Mouse (Mus musculus) gastrocnemius, postnatal 10 days (tissue): Measurements from ENCODE around the gene Efcab9. TPM values are rescaled to one million over a fixed set of nuclear protein-coding genes. Genes with fewer than 3 reads are reported as not detected.
A peak's percentile ranks its signal among the peaks of the same experiment; 100 is the strongest.

Experiments
- DNase-seq: peaks from one replicate; pipeline ENCODE4 v3.0.0; 2021; ENCODE audit warnings: mixed read lengths
- long read RNA-seq, 2 experiments: library from polyadenylated mRNA; stranded (forward); transcript quantifications; one replicate each; pipeline ENCODE4 v2.0.0; 2021
- total RNA-seq, 2 experiments: library from RNA; stranded (reverse); gene quantifications; 2 replicates each; pipeline ENCODE4 v1.2.3; 2021

Efcab9 gene
- under 1 TPM in 1 of 2 experiments, not detected in 1; 0.66 TPM for total RNA-seq
- long read RNA-seq, experiment 1: 0 reads
- long read RNA-seq, experiment 2: 0 reads

DNA sequence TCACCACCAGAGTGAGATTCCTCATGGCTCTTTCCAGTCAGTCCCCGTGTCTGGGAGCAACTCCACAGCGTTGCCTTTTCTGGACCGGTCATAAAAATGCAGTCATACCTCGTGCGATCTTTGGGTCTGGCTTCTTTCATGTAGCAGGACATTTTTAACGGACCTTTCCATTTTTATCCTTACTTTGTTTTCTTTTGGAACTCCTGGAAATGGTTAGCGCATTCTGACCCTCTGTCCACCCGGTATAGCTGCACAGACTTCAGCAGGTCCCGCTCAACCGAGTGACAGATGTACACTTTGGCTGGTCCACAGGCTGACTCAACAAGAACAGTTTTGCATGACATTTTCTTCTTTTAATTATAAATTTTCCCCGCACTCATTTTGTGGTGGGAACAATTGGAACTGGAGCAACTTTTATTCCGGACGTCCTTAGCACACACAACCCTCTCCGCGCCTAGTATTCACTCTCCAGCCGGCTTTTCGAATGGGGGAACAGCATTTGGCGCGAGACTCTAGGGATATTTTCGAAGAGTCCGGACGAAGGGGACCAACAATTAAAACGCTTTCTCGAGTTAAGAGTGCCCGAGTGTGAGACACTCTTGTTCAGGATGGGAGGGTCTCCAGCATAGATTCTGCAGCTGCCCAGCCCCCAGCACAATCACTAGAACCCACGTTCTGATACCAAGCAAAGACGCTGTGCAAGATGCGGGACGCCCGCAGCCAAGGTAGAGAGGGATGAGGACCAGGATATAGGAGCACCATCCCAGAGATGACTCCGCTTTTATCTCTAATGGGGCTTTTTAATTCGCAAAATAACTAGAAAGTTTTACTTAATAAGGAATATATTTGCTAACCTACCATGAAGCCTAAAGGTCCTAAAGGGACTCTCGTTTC lies at the start of gene Efcab9:
Efcab9 (minus strand) TSS at position 211 of the 894 bp plus-strand sequence.
- DNase-seq: no peak

GRCm38 (mm10) chr11:32581031-32581430 lies 49.1 kb upstream of the Efcab9 start:
- DNase-seq: no peak

- no peak for DNase-seq
Measured at GRCm38 (mm10) chr11:32580305-32580947, 48.5 kb upstream of the Efcab9 start.

GRCm38 (mm10) chr11:32576760-32577050 lies 44.8 kb upstream of the Efcab9 start:
- no peak for DNase-seq

GRCm38 (mm10) chr11:32575964-32576759 lies 44.3 kb upstream of the Efcab9 start:
- DNase-seq: no peak

DNA sequence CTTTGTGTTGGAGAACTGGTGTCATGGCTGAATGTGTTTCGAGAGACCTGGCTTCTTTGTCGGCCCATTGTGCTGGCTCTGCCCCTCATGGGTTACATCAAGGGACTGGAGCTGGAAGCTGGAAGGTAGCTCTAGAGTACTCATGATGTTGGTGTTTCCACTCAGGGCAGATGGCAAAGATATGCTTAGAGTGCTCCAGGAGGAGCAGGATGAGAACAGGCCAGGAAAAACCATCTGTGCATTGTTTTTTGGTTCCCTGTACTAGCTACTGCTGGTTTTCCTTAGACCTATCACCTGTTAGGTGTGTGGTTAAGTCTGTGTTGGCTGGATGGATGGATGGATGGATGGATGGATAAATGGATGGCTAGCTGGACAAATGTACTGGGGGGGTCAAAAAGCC lies 41.8 kb upstream of the Efcab9 start:
- no peak for DNase-seq

DNA sequence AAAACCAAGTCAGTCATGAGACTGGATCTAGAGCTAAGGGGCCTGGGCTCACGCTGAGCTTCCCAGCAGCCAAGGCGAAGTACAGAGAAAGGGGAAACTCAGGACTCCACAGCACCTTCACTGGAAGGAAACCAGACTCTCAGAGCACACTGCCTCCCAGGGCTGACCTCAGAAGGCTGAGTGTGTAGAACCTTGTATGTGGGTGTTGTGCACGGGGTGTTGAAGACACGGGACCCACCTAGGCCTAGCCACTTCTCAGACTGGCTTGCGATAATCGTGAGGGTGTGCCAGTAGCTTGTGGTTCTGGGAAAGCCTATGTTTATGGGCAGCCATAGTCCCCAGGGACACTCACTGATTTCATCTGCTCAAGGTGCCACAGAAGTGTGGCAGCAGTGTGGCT lies 39.2 kb upstream of the Efcab9 start:
- no peak for DNase-seq

- DNase-seq: peak; percentile 40
Measured at GRCm38 (mm10) chr11:32568637-32569293, 36.9 kb upstream of the Efcab9 start.

DNA sequence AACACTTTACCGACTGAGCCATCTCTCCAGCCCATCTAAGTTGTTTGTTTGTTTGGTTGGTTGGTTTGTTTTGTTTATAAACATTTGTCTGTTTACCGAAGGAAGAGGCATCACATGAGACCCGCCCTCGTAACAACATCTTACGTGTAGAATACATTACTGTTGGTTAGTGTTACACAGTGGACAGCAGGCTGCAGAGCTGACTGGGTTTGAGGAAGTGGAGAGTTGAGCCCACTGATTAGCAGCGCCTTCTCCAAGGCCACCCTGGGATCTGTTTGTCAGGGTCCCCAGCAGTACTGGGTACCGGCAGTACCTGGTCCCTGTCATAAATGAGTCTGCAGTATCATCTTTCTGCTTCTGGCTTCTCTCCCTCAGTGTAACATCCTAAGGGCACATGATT lies 36.2 kb upstream of the Efcab9 start:
- DNase-seq: no peak

DNA sequence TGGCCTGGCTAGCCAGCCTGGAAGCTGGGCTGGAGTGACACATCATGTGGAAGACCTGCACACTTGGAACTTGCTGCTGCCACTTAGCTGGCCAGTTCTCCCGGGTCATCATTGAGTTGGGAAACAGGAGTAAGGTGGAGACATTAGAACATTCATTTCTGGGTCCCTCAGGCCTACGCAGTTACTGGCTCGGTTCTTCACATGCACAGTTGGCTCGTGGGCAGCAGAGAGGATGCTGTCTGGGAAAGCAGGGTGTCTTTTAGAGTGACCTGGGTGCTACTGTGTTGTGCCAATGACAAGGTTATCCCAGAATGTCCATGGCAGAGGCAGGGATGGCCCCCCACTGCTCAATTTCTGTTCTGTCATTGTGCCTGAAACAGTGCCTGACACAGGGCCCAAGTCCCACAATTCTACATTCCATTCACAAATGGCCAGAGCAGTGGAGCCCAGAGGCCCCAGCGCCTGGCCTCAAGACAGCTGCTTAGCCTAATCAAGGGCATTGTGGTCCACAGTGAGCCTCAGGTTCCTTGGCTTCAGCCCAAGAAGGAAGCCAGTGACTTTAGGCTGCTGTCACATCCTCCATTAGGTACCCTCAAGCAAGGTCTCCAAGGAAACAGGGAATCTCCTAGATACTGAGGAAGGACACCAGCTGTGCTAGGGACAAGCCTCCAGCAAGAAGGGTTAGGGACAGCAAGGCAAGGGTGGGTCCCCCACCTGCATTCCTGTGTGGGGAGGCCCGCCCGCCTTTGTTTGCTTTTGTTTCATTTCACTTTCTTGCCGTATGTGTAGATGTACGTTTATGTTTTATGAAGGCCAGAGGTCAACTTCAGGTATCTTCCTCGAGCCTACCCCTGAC lies 35.3 kb upstream of the Efcab9 start:
- DNase-seq: no peak

DNA sequence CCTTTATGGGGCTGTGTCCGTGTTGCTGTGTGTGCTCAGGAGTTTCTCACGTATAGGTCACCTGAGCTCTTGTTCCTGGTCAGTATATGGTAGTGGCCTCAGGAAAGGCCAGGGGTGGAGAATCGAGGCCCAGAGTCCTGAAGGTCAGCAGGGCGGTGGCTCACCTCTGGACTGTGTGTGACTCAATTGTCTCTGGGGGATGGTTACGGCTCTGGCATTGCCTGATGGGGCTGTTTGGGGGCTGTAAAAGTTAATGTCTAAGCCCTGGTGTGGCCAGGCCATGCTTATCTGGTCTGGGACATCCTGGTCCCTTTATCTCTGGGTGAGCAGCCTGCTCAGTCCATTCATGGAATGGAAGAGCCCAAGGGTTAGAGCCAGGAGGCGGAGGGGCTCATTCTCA lies 34.3 kb upstream of the Efcab9 start:
- no peak for DNase-seq

- no peak for DNase-seq
Measured at GRCm38 (mm10) chr11:32565088-32565487, 33.2 kb upstream of the Efcab9 start.

DNA sequence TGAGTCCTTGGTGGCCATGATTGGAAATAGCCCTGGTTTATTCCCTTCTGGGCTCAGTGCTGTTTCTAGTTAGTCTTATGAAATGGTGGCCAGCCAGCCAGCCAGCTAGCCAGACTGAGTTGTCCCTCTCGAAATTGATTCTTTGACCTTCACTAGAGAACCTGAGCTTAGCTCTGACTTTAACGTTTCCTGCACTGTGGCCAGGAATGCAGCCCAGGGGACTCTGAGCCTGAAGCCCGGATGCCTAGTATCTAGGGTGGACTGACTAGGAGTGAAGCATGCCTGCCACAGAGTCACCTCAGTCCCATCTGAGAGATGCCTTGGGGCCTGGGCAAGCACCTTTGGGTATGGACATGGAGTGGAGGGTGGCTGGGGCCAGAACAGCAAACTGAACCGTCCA lies 32.7 kb upstream of the Efcab9 start:
- no peak for DNase-seq

DNA sequence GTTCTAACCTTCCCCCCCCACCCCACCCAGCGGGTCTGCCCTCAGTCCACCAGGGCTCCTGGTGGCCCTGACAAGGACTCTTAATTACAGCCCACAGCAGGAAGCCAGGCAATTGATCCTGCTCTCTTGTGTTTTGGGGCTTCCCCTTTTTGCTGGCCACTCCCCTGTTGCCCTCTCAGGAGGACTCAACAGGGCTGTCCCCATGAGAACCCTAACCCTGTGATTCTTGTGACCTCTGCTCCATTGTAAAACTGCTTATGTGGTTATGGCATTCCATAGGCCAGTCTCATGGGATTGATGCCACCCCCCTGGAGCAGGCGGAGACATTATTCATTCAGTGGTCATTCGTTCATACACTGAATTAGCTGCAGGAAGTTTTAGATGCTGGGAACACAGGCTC lies 31.8 kb upstream of the Efcab9 start:
- DNase-seq: no peak

GRCm38 (mm10) chr11:32562706-32563105 lies 30.8 kb upstream of the Efcab9 start:
- DNase-seq: no peak

- no peak for DNase-seq
Measured at GRCm38 (mm10) chr11:32561465-32562355, 29.8 kb upstream of the Efcab9 start.

- no peak for DNase-seq
Measured at GRCm38 (mm10) chr11:32560015-32560770, 28.3 kb upstream of the Efcab9 start.

DNA sequence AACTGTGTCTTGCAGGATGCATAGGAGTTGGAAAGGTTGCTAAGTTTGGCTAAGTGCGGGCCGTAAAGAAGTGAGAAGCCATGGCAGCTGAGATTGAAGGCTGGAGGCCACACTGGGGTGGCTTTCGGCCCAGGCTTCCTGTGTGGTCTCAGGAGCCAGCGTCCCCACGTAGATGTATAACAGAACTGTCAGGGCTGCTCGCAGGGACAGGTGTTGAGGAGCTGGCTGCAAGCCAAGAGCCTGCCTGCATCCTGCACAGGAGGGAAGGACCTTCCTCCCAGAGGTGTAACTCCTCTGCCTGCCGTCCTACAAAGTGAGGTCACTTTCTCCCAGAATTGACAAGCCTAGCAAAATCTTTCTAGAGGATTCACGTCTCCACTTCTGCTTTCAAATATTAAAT lies 26.8 kb upstream of the Efcab9 start:
- DNase-seq: no peak

DNA sequence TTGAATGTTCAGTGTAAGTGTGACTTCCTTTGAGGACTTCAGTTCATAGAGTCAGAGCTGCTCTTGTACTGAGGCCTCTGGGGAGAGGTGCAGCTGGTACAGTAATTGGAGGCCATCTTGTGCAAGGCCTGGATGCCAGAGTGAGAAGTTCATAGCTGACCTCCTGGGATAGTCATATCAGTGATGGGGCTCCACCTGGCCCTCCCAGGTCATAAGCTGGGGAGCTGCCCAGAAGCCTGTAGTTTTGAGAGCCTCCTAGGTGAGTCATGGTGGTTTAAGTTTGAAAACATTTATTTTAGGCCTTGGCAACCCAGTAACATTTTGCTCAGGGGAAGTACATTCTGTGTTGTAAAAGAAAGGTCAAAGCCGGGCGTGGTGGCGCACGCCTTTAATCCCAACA lies 26.1 kb upstream of the Efcab9 start:
- no peak for DNase-seq
